Mouse (Mus musculus) MEL (cell line): Measurements from ENCODE around the gene Gli3. TPM values are rescaled to one million over a fixed set of nuclear protein-coding genes. Genes with fewer than 3 reads are reported as not detected.

ENCODE experiments used
- DNase-seq: peaks from one replicate; pipeline ENCODE4 v3.0.0; 2011; ENCODE audit warnings: low read depth, low spot score
- H3K27ac ChIP-seq: 2 replicates; pipeline ENCODE4 v1.5.1; 2012; ENCODE audit warnings: low read depth, mild to moderate bottlenecking, control low read depth, low read length, moderate library complexity; ENCODE audit not compliant: control insufficient read depth
- H3K27me3 ChIP-seq, 2 experiments: fragments of 150-350 bp in 1 of 2; sonication (generic) in 1 of 2; 2 replicates each; pipeline ENCODE4 v1.6.1; 2012; ENCODE audit warnings: low read length in 2 of 2, mild to moderate bottlenecking in 2 of 2, improper control_type of control experiment in 1 of 2, moderate library complexity in 1 of 2; ENCODE audit not compliant: insufficient read depth in 2 of 2, control insufficient read depth in 1 of 2
- H3K36me3 ChIP-seq, 2 experiments: 2 replicates each; pipeline ENCODE4 v1.6.1; 2012 to 2014; ENCODE audit warnings: low read length in 2 of 2, improper control_type of control experiment in 1 of 2, inconsistent platforms in 1 of 2, mild to moderate bottlenecking in 1 of 2; ENCODE audit not compliant: insufficient read depth in 2 of 2, control insufficient read depth in 1 of 2
- H3K4me1 ChIP-seq, 2 experiments: fragments of 150-350 bp in 1 of 2; sonication (generic) in 1 of 2; 2 replicates each; pipeline ENCODE4 v1.6.1; 2012; ENCODE audit warnings: low read length in 2 of 2, improper control_type of control experiment in 1 of 2, mild to moderate bottlenecking in 1 of 2; ENCODE audit not compliant: insufficient read depth in 2 of 2, control insufficient read depth in 1 of 2
- H3K4me3 ChIP-seq, 2 experiments: fragments of 150-350 bp in 1 of 2; sonication (generic) in 1 of 2; 2 replicates each; pipeline ENCODE4 v1.5.1; 2012; ENCODE audit warnings: low read depth in 2 of 2, low read length in 2 of 2, mild to moderate bottlenecking in 2 of 2, moderate library complexity in 2 of 2, control low read depth in 1 of 2, improper control_type of control experiment in 1 of 2; ENCODE audit not compliant: control insufficient read depth in 1 of 2, insufficient read depth in 1 of 2
- H3K79me2 ChIP-seq: 2 replicates; pipeline ENCODE4 v1.6.1; 2012; ENCODE audit warnings: mild to moderate bottlenecking, low read length, moderate library complexity; ENCODE audit not compliant: control insufficient read depth, poor library complexity, insufficient read depth
- H3K9ac ChIP-seq: 2 replicates; pipeline ENCODE4 v1.6.1; 2012; ENCODE audit warnings: low read depth, mild to moderate bottlenecking, control low read depth, low read length, moderate library complexity; ENCODE audit not compliant: control insufficient read depth, poor library complexity, severe bottlenecking
- H3K9me3 ChIP-seq: fragments of 150-350 bp; sonication (generic); replicated peaks from 2 replicates; pipeline ENCODE4 v1.6.1; 2012; ENCODE audit warnings: mild to moderate bottlenecking, low read length, improper control_type of control experiment, moderate library complexity; ENCODE audit not compliant: insufficient read depth
- BHLHE40 ChIP-seq: IDR thresholded peaks from 2 replicates; pipeline ENCODE4 v1.6.1; 2012; ENCODE audit warnings: low read depth, mild to moderate bottlenecking, inconsistent platforms, low read length, improper control_type of control experiment, borderline replicate concordance
- CHD1 ChIP-seq: IDR thresholded peaks from 2 replicates; pipeline ENCODE4 v1.6.1; 2012; ENCODE audit warnings: low read depth, mild to moderate bottlenecking, inconsistent platforms, low read length, improper control_type of control experiment
- CHD2 ChIP-seq: IDR thresholded peaks from 2 replicates; pipeline ENCODE4 v1.6.1; 2011; ENCODE audit warnings: low read length, improper control_type of control experiment
- E2F4 ChIP-seq: IDR thresholded peaks from 2 replicates; pipeline ENCODE4 v1.6.1; 2011; ENCODE audit warnings: low read depth, low read length, improper control_type of control experiment, borderline replicate concordance
- EP300 ChIP-seq, 2 experiments: IDR thresholded peaks; 2 replicates each; pipeline ENCODE4 v1.6.1; 2011; ENCODE audit warnings: improper control_type of control experiment in 2 of 2, low read length in 2 of 2, low read depth in 1 of 2, mild to moderate bottlenecking in 1 of 2
- ETS1 ChIP-seq: IDR thresholded peaks from 2 replicates; pipeline ENCODE4 v1.6.1; 2012; ENCODE audit warnings: low read depth, mild to moderate bottlenecking, inconsistent platforms, low read length, improper control_type of control experiment, moderate library complexity
- GABPA ChIP-seq: IDR thresholded peaks from 2 replicates; pipeline ENCODE4 v1.6.1; 2012; ENCODE audit warnings: low read depth, mild to moderate bottlenecking, inconsistent platforms, low read length, improper control_type of control experiment, moderate library complexity
- JUND ChIP-seq: IDR thresholded peaks from 2 replicates; pipeline ENCODE4 v1.6.1; 2011; ENCODE audit warnings: low read depth, mild to moderate bottlenecking, improper control_type of control experiment, low read length
- KAT2A ChIP-seq: conservative IDR thresholded peaks from 2 replicates; pipeline ENCODE4 v1.6.1; 2012; ENCODE audit warnings: low read depth, low read length, improper control_type of control experiment, inconsistent platforms
- MAZ ChIP-seq: IDR thresholded peaks from 2 replicates; pipeline ENCODE4 v1.6.1; 2012; ENCODE audit warnings: low read depth, mild to moderate bottlenecking, inconsistent platforms, low read length, improper control_type of control experiment
- MEF2A ChIP-seq: IDR thresholded peaks from 2 replicates; pipeline ENCODE4 v1.6.1; 2014; ENCODE audit warnings: low read depth, mild to moderate bottlenecking, inconsistent platforms, low read length, improper control_type of control experiment; ENCODE audit not compliant: poor library complexity, insufficient replicate concordance, severe bottlenecking; ENCODE audit errors: extremely low read depth
- MXI1 ChIP-seq: IDR thresholded peaks from 2 replicates; pipeline ENCODE4 v1.6.1; 2011; ENCODE audit warnings: mild to moderate bottlenecking, low read depth, low read length, improper control_type of control experiment
- MYB ChIP-seq: IDR thresholded peaks from 2 replicates; pipeline ENCODE4 v1.6.1; 2011; ENCODE audit warnings: mild to moderate bottlenecking, low read depth, low read length, improper control_type of control experiment
- MYC ChIP-seq: IDR thresholded peaks from 2 replicates; pipeline ENCODE4 v1.6.1; 2011; ENCODE audit warnings: low read depth, mild to moderate bottlenecking, low read length, improper control_type of control experiment, moderate library complexity
- NRF1 ChIP-seq: IDR thresholded peaks from 2 replicates; pipeline ENCODE4 v1.6.1; 2014; ENCODE audit warnings: low read depth, mild to moderate bottlenecking, inconsistent platforms, low read length, improper control_type of control experiment, moderate library complexity; ENCODE audit not compliant: poor library complexity, insufficient read depth, severe bottlenecking
- POLR2A ChIP-seq, 2 experiments: IDR thresholded peaks; 2 replicates each; pipeline ENCODE4 v1.6.1; 2011 to 2012; ENCODE audit warnings: low read length in 2 of 2, mild to moderate bottlenecking in 2 of 2, control low read depth in 1 of 2, improper control_type of control experiment in 1 of 2, low read depth in 1 of 2, moderate library complexity in 1 of 2; ENCODE audit not compliant: control insufficient read depth in 1 of 2, insufficient read depth in 1 of 2, poor library complexity in 1 of 2
- POLR2AphosphoS5 ChIP-seq: IDR thresholded peaks from 2 replicates; pipeline ENCODE4 v1.6.1; 2012; ENCODE audit warnings: low read depth, borderline replicate concordance, mild to moderate bottlenecking, inconsistent platforms, low read length, moderate library complexity, mixed read lengths
- RAD21 ChIP-seq: IDR thresholded peaks from 2 replicates; pipeline ENCODE4 v1.6.1; 2011; ENCODE audit warnings: mild to moderate bottlenecking, low read depth, low read length, improper control_type of control experiment
- SIN3A ChIP-seq: IDR thresholded peaks from 2 replicates; pipeline ENCODE4 v1.6.1; 2012; ENCODE audit warnings: low read length, improper control_type of control experiment, inconsistent platforms
- SMC3 ChIP-seq: IDR thresholded peaks from 2 replicates; pipeline ENCODE4 v1.6.1; 2011; ENCODE audit warnings: low read depth, low read length, improper control_type of control experiment
- TBP ChIP-seq: IDR thresholded peaks from 2 replicates; pipeline ENCODE4 v1.8.0; 2011; ENCODE audit warnings: low read depth, low read length, improper control_type of control experiment
- TCF12 ChIP-seq: IDR thresholded peaks from 2 replicates; pipeline ENCODE4 v1.6.1; 2014; ENCODE audit warnings: low read depth, mild to moderate bottlenecking, inconsistent platforms, low read length, improper control_type of control experiment, moderate library complexity
- UBTF ChIP-seq: IDR thresholded peaks from 2 replicates; pipeline ENCODE4 v1.6.1; 2012; ENCODE audit warnings: low read depth, mild to moderate bottlenecking, inconsistent platforms, low read length, improper control_type of control experiment, moderate library complexity, borderline replicate concordance; ENCODE audit not compliant: insufficient read depth
- USF1 ChIP-seq: IDR thresholded peaks from 2 replicates; pipeline ENCODE4 v1.6.1; 2014; ENCODE audit warnings: low read depth, mild to moderate bottlenecking, inconsistent platforms, low read length, improper control_type of control experiment, moderate library complexity
- USF2 ChIP-seq, 2 experiments: IDR thresholded peaks; 2 replicates each; pipeline ENCODE4 v1.6.1; 2011 to 2012; ENCODE audit warnings: improper control_type of control experiment in 2 of 2, low read length in 2 of 2, borderline replicate concordance in 1 of 2, inconsistent platforms in 1 of 2, low read depth in 1 of 2, mild to moderate bottlenecking in 1 of 2; ENCODE audit not compliant: insufficient read depth in 1 of 2
- ZKSCAN1 ChIP-seq: IDR thresholded peaks from 2 replicates; pipeline ENCODE4 v1.6.1; 2012; ENCODE audit warnings: low read depth, mild to moderate bottlenecking, inconsistent platforms, low read length, improper control_type of control experiment, moderate library complexity
- polyA plus RNA-seq, 2 experiments: library from polyadenylated mRNA; stranded (reverse) in 1 of 2; unstranded in 1 of 2; fragments of >175 nt in 1 of 2; fragments of >200 nt in 1 of 2; gene quantifications; 2 replicates each; pipeline versions ENCODE4 v1.2.1 to v1.2.4; 2012; ENCODE audit warnings: low replicate concordance in 2 of 2, low read depth in 1 of 2; ENCODE audit not compliant: insufficient read length in 2 of 2, insufficient read depth in 1 of 2, missing spikeins in 1 of 2
- total RNA-seq: library from RNA; depleted of rRNA; stranded (reverse); fragments of 300-350 nt; gene quantifications from 2 replicates; pipeline ENCODE4 v1.2.3, GENCODE M21; 2012

Gene Gli3
- total and polyA plus RNA-seq, 3 experiments, result not detected

GRCm38 (mm10) chr13:15602161-15602560 lies 139.1 kb downstream of the Gli3 start:
- Histone ChIP-seq H3K36me3 (no peaks in the 10 kb centered on the region), H3K9ac (no peak overlapping the region), H3K9me3 (no peaks in the 10 kb centered on the region), H3K27ac (no peak overlapping the region), H3K27me3 (no peaks in the 10 kb centered on the region), H3K79me2 (no peaks in the 10 kb centered on the region), H3K4me3 (no peak overlapping the region), H3K4me1 (no peaks in the 10 kb centered on the region)
- no peak for DNase-seq
- no peak for TF ChIP-seq USF1
- no peak for TF ChIP-seq CHD1
- no peak for TF ChIP-seq ZKSCAN1
- no peak for TF ChIP-seq TCF12
- no peak for TF ChIP-seq CHD2
- no peak for TF ChIP-seq USF2 (IDR thresholded peaks at IDR 0.05; ENCODE audit: borderline replicate concordance in 1 of 2, insufficient read depth in 1 of 2, low read depth in 1 of 2, low read length in 2 of 2)

- no peak for TF ChIP-seq KAT2A
- no peak for TF ChIP-seq BHLHE40
- no peak for TF ChIP-seq POLR2AphosphoS5
- H3K4me3 ChIP-seq, result no peak overlapping the region
- H3K36me3 ChIP-seq, result no peaks in the 10 kb centered on the region
- H3K27ac ChIP-seq, result no peak overlapping the region
- H3K27me3 ChIP-seq, result no peaks in the 10 kb centered on the region
- no peak for DNase-seq
- H3K4me1 ChIP-seq, result no peaks in the 10 kb centered on the region
- H3K79me2 ChIP-seq, result no peaks in the 10 kb centered on the region
- H3K9me3 ChIP-seq, result no peaks in the 10 kb centered on the region
- H3K9ac ChIP-seq, result no peak overlapping the region
These were observed 139.7 kb downstream of the Gli3 start for GRCm38 (mm10) chr13:15602677-15603221.

- Histone ChIP-seq H3K27me3 (no peaks in the 10 kb centered on the region), H3K4me1 (no peaks in the 10 kb centered on the region), H3K79me2 (no peaks in the 10 kb centered on the region), H3K36me3 (no peaks in the 10 kb centered on the region), H3K4me3 (no peak overlapping the region), H3K9ac (no peak overlapping the region), H3K9me3 (no peaks in the 10 kb centered on the region), H3K27ac (no peak overlapping the region)
- DNase-seq, result no peak
- TF ChIP-seq RAD21, result no peak
- no peak for TF ChIP-seq ETS1
- TF ChIP-seq MYB, result no peak
- no peak for TF ChIP-seq SMC3
- no peak for TF ChIP-seq EP300 (IDR thresholded peaks at IDR 0.05; ENCODE audit: low read depth in 1 of 2, low read length in 2 of 2)
- TF ChIP-seq USF1, result no peak
- no peak for TF ChIP-seq MXI1
- TF ChIP-seq MAZ, result no peak
- no peak for TF ChIP-seq GABPA
- no peak for TF ChIP-seq SIN3A
- no peak for TF ChIP-seq JUND
- TF ChIP-seq NRF1, result no peak
- no peak for TF ChIP-seq UBTF
- no peak for TF ChIP-seq POLR2A (IDR thresholded peaks at IDR 0.05; ENCODE audit: control insufficient read depth in 1 of 2, insufficient read depth in 1 of 2, low read depth in 1 of 2, low read length in 2 of 2, poor library complexity in 1 of 2)
- no peak for TF ChIP-seq KAT2A
- no peak for TF ChIP-seq TBP
- TF ChIP-seq E2F4, result no peak
- TF ChIP-seq MYC, result no peak
- TF ChIP-seq MEF2A, result no peak
These were observed 141.0 kb downstream of the Gli3 start for GRCm38 (mm10) chr13:15604074-15604473.
